Mouse (Mus musculus) kidney, adult 2 months (tissue): ENCODE measurements around the gene Fyn.

Experiments used
- CTCF ChIP-seq: fragments of 200-500 bp; conservative IDR thresholded peaks from 2 replicates; pipeline ENCODE4 v1.5.1; 2011; ENCODE audit warnings: low read depth, mild to moderate bottlenecking, control low read depth, low read length, moderate library complexity, mixed read lengths; ENCODE audit not compliant: insufficient read depth, insufficient read length
- POLR2A ChIP-seq: fragments of 200-500 bp; IDR thresholded peaks from one replicate; pipeline ENCODE4 v1.6.1; 2011; ENCODE audit warnings: low read depth, low read length, control low read depth

GRCm38 (mm10) chr10:39456776-39457175, 88.1 kb downstream of the Fyn start:
- TF ChIP-seq CTCF (no peak), POLR2A (no peak)
